Mouse (Mus musculus) lung, postnatal 0 days (tissue): ENCODE measurements around the gene Krt17.

Experiments
- CTCF ChIP-seq: IDR thresholded peaks from 2 replicates; pipeline ENCODE4 v1.5.1; 2016; ENCODE audit warnings: antibody characterized with exemption, mild to moderate bottlenecking
- EP300 ChIP-seq: IDR thresholded peaks from 2 replicates; pipeline ENCODE4 v1.6.1; 2016; ENCODE audit warnings: antibody characterized with exemption, mild to moderate bottlenecking, control low read depth

DNA sequence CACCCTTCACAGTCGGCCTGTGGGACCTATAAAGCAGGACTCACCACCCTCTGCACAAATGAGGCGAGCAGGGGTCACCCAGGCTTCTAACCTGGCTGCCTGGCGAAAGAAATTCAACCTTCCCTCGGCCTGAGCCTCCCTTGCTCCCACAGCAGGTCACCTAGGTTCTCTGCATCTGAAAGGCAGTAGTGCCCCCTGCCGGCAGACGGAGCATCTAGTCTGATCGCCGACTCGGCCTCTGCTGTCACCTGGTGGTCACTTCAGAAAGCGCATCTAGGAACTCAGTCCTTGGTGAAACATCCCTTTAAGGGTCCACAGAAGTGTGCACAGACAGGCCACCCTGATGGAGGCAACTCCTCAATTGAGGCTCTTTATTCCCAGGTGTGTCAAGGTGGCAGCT lies 34.5 kb upstream of the Krt17 start:
- TF ChIP-seq CTCF (peak; percentile 100), EP300 (no peak)
